Mouse (Mus musculus) left cerebral cortex, postnatal 14 days (tissue): ENCODE data around the gene Efna3. TPM values are rescaled to one million over a fixed set of nuclear protein-coding genes. Genes with fewer than 3 reads are reported as not detected.

Experiments
- DNase-seq, 2 experiments: peaks; one replicate each; pipeline ENCODE4 v3.0.0; 2021 to 2022; ENCODE audit warnings: low spot score in 2 of 2, mixed read lengths in 1 of 2
- intact Hi-C: fragments of 180-260 bp; cut with DNase I; formaldehyde crosslinking; loops from one replicate; pipeline ENCODE4 v1.15.1; 2025
- total RNA-seq, 2 experiments: library from RNA; stranded (reverse); gene quantifications; 2 replicates each; pipeline ENCODE4 v1.2.3; 2021

The Efna3 gene
- total RNA-seq, 2 experiments from 2014 or later: 48.5 to 49.6 TPM

DNA sequence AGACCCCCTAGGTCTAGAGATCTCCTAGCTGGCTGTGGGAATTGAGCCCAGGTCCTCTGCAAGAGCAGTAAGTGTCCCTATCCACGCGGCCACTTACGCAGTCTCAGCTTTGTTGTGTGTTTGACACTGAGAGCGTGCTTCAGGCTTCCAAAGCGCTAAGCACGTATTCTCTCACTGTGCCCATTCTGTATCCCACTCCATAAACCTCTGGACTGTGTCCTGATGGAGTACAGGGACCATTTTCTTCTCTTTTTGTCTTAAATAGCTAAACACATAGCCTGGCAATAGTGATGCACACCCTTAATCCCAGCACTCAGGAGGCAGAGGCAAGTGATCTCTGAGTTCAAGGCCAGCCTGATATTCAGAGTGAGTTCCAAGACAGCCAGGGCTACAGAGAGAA lies 23.9 kb downstream of the Efna3 start:
- intact Hi-C loops: no loop called here
- DNase-seq: no peak

DNA sequence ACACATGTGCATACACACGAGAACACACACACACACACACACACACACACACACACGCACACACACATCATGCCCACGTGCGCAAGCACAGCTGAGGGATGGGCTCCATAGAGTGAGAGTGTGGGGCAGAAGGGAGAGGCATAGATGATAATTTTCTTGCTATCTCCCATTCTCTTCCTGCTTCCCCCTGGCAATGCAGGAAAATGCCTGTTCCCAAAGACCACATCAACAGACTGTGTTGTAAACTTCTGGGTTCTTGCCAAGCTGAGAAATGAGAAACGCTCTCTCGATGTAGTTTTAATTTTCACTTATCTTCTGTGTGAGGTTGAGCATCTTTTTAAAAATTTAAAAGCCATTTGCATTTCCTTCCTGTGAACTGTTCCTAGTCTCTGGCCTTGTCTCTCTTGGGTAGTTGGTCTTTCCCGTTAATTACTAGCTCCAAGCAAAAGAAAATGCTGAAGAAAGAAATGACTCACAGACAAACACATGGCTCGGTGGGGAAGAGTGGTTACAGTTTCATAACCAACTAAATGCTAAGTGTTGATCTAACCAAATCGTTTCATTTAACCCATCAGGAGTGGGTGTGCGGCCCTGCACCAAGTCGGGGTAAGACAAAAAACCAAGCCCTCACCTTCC lies 25.9 kb downstream of the Efna3 start:
- DNase-seq: peak in 1 of 2 experiments; percentile 36
- intact Hi-C loops: no loop called here

DNA sequence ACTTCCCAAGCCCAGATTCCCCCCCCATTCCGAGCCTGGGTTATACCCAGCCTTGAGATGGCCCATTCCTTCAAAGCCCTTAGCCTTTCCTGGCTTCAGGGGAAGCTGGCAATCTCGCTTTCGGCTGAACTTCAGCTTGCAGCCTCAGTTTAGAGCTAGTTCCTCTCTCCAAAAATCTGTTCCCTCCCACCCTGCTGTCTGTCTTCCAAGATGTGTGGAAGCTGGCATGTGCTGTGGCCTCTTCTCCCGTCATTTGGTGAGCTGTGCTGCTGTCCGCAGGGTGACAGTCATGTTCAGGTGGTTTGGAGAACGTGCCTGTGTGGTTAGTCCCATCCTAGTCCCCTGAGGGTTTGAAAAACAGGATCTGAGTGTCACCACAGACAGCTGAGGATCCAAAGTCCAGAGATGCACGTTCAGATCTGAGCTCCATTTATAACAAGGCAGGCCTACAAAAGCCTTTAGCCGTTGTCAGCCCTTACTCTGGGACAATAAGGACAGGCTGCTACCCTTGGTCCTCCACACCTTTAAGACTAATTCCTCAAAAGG lies 27.0 kb downstream of the Efna3 start:
- intact Hi-C loops: no loop called here
- DNase-seq: no peak

DNA sequence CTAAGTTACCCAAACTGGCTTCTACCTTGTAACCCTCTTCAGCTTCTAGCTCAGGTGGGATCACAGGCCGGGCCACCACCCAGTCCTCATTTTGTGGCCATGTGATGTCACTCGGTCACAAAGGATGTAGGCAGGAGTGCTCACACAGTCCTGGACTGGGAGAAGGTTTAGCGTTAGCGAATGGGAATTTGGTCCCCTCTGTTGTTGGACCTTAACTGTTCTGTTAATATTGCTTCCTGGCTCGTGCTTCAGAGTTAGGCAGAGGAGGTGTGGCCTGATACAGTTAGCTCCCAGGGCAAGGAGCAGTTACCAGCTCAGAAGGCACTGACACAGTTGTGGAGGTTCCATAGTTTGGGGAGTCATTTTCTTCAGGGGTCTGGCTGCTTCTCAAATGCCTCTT lies 28.6 kb downstream of the Efna3 start:
- intact Hi-C loops: no loop called here
- no peak for DNase-seq

DNA sequence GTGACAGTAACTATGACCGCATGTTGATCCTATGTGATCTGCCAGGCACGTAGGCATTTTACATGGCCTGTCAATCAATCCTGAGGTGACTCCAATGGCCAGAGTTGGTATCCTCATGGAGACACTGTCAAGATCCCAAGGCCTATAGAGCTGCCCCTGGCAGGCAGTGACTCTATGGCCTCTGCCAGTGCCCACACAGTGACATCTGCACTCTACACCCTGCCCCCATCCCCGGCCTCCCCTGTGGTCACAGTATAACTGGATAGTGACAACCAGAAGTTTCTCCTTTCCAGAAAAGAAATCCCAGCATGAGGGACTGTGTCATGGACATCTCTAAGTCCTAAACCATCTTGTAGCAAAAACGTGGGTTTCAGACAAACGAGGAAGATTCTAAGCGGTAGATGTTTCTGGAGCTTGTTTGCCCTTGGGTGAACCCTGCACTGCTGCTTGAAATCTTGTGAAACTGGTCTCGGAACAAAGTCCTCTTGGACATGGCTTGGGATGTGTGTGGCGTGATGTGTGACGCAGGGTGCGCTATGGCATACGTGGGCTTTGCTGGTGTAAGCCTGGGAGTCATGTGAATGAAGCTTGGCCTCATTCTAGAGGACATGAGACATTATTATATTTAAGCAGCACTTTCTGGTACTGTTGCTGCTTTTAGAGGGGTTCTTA lies 29.4 kb downstream of the Efna3 start:
- intact Hi-C loops: no loop called here
- no peak for DNase-seq

DNA sequence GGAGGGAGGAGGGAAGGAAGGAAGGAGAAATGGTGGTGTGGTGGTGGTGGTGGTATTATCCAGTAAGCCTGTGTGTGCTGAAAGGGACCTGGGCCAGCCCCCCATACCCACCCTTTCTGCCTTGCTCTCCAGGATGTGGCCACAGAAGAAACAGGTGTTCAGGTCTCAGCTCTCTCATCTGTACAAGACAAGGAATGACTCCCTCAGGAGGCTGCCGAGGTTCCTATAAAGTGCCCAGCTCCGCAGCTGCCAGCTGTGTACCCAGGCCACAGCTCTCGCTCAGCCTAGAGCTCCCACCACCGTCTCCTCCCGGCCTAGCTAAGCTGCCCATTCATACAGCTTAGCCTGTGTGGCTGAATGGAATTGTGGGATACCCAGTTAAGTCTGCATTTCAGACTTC lies 30.5 kb downstream of the Efna3 start:
- intact Hi-C loops: no loop called here
- DNase-seq: no peak

DNA sequence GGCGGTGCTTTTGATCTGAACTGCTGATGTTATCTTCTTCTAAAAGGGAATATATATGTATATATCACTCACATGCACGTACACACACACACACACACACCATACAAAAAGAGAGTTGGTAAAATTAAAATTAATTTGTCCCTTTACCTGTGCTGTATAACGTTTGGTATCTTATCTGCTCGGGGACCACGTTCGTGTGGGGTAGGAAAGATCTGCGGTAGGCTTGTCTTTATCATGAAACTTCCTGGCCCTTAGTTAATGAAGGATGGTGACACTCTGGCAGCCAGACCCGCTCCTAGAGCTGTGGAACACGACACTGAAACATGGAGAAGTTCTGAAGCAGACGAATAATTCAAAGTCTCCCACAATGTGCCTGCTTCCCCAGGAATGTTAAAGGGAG lies 30.9 kb downstream of the Efna3 start:
- intact Hi-C loops: no loop called here
- no peak for DNase-seq

DNA sequence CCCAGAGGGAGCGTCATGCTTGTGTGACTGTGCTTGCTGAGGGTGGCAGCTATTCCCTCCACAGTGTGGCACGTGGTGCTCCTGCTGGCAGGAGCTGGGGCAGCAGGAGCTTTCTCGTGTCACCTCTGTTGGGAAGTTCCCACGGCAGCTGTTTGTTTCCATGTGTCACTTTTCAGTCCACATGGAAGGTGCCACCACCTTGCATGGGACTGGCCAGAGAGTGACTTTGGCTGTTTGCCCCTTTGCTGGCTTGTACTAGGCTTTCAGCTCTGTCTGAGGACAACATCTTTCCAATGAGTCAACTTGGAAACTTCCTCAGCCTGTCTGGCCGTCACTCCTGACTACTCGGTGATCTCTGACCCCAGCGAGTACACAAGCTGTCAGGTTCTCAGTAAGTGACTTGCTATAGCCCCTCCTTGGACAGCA lies 34.2 kb downstream of the Efna3 start:
- intact Hi-C loops: no loop called here
- no peak for DNase-seq

DNA sequence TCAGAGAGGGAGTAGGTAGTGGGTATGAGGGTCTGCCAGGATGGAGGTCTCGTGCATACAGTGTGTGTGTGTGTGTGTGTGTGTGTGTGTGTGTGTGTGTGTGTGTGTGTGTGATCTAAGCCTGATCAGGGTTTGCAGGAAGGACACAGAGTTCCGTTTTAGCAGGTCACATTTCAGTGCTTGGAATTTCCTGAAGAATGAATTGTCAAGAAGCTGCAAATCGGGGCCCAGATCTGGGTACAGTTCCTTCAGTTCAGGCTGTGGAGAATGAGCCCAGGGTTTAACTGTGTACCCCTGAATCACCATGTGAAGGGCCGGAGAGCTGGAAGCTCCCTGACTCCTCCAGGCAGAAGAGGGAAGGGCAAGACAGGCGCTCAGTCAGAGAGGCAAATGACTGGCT lies 35.5 kb downstream of the Efna3 start:
- no peak for DNase-seq
- intact Hi-C loops: no loop called here

DNA sequence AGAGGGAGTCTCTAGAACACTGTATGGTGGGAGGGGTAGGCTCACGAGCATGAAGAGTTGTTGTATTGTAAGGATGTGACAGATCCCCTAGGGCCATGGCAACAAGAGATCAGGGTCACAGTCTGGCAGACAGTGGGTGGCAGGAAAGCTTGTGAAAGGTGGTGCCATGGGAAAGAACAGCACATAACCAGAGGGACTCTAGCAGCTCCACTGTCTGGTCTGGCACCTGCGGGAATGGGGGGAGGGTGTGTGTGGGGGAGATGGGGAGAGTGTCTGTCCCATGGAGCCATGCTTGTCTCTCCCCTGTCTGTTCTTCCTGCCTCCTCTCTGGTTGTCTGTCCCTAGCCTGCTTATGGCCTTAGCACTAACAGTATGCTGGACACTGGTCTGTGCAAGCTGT lies 37.2 kb downstream of the Efna3 start:
- no peak for DNase-seq
- intact Hi-C loops: no loop called here

DNA sequence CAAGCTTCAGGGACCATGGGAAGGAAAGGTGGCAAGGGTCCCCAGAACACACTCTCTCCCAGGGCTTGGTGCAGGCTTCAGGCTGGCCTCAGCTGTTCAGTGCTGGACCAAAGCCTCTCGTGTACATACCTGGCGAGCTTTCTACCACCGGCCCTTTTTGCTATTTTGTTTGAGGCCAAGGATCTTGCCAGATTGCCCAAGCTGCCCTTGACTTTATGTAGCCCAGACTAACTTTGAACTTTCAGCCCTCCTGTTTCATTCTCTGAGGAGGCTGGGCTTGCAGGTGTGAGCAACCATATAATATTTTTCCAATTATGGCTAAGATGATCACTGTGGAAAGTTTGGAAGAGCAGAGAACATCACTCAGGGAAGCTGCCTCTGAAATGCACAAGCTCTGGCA lies 38.5 kb downstream of the Efna3 start:
- intact Hi-C loops: no loop called here
- DNase-seq: no peak

DNA sequence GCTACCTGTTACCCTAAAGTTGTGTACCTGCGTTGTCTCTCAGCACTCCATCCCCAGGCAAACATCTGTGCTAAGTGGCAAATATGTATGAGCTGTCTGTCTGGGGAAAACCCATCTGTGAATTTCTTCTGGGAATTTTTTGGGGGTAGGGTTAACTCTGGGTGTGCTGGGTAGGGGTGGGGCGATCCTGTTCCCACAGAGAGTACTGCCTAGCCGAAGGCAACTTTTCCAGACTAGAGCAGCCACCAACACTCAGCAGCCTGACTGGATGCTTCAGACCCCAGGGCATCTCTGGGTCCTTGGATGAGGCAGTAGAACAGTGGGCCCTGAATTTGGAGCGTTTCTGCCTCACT lies 40.5 kb downstream of the Efna3 start:
- no peak for DNase-seq
- intact Hi-C loops: loop anchor here (1.0 kb wide), 1 partner anchor 32 kb away; no protein-coding TSS in a partner anchor

DNA sequence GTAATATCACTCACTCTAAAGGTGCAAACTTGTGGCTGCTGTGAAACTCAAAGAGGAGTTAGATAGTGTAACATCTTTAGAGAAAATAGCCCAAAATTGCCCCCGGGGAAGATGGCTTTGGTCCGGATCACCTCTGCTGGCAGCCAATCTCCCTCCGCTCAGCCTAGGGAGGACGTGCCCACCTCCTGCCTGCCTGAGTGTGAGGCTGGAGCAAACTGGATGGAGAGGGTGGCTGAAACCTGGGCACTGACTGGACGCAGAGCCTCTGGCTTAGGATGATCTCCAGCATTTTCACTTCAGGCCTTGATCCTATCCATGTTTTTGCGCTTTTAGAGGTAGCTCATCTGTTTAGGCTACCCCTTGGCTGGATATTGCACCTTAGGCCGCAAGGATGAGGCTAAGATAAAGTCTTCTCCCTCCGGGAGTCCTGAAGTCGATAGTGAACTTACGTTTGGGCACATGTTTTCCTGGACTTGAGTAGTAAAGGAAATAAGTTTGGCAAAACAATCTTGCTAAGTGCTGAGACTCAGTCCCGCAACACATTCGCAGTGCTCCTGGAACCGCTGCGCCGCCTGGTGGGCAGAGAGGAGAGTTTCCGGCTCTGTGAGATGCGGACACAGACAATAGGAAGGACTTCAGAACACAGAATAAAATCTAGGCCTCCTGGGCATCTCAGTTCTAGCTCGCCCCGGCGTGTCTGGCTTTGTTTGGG lies 41.0 kb downstream of the Efna3 start:
- peak; percentile 83 to 85 for DNase-seq
- intact Hi-C loops: loop anchor here (1.0 kb wide), 1 partner anchor 31 kb away; no protein-coding TSS in a partner anchor

DNA sequence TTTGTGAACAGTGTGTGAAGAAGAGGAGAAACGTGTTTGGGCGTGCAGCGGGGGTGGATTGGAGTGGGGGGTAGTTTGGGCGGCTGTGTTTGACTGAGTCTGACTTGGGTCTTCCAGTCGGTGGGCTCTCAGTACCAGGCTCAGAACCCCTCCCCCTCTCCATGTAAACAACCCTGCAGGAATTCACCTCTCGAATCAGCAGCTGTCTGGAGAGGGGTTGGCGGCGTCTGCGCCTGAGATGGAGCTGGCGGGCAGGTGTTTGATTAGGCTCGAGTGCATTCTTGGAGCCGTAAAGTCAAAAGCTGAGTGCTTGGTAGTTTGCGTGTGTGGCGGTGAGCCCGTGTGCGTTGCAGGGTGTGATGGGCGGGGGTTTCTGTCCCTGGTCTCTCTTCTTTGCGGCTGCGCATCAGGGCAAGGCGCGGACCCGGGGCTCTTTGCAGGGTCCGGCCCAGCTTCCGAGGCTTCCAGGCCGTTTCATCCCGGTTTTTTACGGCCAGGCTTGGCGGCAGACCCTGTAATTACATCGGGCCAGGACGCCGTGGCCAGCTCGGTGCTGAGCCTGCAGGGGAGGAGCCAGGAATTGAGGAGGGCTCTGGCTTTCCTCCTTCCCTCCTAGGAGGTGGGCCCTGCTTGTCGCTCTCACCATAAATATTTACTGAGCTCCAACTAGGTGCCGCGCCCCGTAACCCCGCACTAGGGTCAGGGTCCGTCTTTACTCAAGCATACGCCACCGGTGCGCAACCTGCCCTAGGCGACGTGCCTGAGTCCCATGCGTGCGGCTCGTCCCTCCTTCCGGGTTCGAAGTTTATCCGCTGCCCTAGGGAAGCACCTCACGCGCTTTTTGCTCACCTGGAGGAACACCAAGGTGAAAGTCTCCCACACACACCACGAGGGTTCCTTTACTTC lies 41.9 kb downstream of the Efna3 start, which contains the start of gene Efna1:
TSS of gene Efna1 (minus strand) at position 537 of the 906 bp plus-strand sequence.
- intact Hi-C loops: no loop called here
- peak in 1 of 2 experiments; percentile 42 for DNase-seq

DNA sequence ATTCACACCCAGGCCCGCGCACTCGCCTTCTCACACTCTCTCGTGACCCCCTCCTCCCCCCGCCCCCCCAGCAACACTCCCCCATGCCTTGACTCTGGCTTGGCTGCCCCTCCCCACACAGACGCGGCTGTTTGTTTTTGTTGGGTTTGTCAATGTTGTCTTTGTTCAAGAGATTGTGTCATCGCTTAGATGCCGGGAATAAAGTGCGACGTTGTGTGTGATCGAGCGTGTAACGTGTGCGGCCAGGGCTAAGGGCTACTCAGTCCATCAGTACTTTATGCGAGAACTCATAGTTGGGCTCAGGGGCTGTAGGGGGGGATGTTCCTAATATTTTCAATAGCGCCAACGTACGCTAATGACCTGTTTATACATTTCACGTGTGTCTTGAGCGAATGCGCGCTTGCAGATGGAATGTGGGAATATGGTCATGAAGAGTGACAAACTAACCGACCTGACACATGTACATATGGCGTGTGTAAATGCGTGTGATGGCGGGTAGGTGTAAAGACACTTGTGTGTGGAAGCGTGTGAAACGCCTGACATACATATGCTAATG lies 42.6 kb downstream of the Efna3 start:
- intact Hi-C loops: no loop called here
- DNase-seq: peak in 1 of 2 experiments; percentile 65

DNA sequence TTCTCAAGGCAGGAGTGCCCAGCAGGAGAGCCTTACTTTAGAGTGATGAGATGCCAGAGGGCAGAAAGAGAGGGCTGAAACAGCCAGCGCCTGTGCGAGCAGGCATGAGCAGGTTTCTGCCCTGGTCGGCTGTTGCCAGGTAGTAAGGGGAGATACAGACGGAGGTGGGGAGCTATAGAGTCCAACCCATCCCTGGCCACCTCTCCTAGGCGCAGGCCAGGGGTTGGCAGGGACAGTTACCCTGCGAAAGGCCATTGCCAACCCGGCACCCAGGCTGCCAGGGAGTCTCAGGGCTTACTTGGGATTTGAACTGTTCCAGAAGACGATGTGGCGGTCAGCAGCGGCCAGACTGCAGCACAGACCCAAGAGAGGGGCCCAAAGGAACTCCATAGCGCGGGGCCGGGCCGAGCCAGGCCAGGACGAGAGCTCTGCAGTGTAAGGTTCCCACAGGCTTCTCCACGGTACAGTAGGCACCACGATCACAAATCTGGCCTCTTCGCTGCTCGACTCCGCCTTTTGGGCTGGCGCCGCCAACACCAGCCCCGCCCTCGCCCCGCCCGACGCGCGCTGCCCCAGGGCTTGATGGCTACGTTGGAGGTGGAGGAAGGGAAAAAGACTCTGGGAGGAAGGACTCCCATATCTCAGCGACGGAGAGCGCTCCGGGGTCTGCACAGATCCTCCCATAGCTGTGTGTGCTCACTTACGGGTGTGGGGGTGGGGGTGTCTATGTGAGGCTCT lies 43.4 kb downstream of the Efna3 start:
- intact Hi-C loops: no loop called here
- peak; percentile 70 to 77 for DNase-seq

DNA sequence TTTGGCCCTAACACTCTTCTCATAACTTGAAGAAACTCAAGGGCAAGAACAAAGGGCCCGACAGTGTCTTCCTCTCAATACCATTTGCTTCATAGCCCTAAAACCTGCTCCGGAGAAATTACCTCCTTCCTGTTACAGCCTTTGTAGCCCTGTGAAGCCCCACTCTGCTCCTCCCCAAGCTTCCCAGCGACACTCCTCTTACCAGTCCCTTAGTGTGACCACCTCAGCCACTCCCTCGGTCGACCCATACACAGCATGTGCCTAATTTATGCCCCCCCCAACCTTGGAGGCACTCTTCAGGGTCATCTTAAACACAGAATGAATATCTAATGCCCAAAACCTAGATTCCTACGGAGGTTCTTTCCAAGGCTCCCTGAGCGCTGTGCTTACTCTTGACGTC lies 44.1 kb downstream of the Efna3 start:
- intact Hi-C loops: no loop called here
- no peak for DNase-seq

DNA sequence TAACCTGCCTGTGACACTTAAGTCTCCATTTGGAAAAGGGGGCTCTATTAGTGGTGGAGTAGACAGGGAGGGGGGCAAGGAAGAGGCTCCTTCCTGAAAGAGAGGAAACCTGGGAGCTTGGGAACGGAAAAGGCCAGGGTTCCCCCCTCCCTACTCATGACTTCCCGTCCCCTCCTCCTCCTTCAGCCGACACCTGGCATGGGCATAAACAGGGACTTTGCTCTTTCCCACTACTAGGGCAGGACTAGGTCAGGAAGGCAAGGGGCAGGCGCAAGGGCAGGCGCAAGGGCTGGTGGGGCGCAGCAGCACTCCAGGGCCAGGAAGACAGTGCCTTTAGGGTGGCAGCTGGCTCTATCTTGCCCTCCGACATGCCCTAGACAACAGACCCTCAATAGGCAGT lies 44.7 kb downstream of the Efna3 start:
- no peak for DNase-seq
- intact Hi-C loops: no loop called here
